Mouse (Mus musculus) MN1 (cell line): ENCODE data around the gene Aipl1.

Source experiments
- DNase-seq: peaks from one replicate; pipeline ENCODE4 v3.0.0-alpha.2; 2016; ENCODE audit warnings: low spot score

The Aipl1 gene

DNA sequence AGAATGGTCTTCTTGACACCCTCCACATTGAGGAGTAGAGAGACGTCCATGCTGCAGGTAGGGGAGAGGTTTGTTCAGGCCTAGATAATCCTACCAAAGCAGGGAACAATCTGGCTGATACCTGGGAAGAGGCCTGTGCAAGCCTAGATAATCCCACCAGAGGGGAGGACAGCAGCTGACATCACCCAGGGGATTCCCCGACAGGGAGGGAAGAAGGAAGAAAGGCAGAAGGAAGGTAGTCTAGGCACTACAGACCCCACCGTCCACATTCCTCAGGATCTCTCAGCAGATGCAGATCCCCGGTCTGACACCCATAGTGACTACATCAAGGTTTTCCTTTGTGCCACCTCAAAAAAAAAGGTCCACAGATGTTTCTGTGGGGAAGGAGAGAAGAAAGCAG lies at the start of gene Aipl1:
Gene Aipl1 (minus strand): TSS at position 101 of the 400 bp plus-strand sequence.
- no peak for DNase-seq

DNA sequence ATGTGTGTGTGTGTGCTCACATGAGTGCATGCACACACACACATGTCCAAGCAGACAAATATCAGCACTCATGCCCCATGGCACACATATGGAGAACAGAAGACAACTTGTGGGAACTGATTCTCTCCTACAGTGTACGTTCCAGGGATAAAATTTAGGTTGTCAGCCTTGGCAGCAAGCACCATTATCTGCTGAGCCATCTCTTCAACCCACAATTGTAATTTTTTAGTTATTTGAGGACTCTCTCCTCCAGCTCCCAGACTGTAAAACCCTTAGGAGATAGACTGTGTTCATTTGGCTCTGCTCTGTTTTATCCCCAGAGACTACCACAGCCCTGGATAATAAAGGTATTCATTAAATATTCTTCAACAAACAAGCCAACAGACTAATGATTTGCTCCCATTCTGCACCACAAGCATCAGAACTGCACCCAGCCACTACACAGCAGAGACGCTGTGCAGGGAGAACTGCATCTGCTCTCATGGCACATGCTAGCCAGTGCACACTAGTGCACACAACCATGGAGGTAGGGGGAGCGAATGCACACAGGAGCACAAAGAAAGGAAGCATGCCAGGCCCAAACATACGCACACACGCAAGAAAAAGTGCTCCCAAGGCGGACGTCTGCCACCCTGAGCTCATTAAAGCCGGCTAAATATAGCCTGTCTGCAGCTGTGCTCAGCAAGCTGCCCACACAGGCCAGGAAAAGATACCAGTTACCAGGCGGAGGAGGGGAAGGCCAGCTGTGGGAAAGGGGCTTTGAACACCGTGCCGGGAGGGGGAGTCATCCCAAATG lies 49.1 kb upstream of the Aipl1 start:
- DNase-seq: peak; percentile 23

DNA sequence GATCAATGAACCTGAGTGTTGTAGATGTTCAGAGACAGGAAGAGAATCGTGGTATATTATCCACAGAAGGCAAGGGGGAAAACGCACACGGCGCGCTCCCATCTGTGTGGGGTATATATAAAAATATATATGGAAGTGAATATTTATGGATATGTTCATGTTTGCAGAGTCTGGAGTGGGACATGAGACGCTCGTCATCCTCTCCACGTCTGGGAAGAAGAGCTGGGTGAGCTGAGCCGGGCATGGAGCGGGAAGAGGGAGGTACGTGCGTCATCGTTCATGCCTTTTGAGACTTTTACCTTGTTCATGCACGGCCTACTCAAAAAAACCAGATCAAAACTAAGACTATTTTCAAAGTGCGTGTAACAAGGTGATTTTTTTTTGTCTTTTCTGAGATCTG lies 47.0 kb upstream of the Aipl1 start:
- DNase-seq: no peak

DNA sequence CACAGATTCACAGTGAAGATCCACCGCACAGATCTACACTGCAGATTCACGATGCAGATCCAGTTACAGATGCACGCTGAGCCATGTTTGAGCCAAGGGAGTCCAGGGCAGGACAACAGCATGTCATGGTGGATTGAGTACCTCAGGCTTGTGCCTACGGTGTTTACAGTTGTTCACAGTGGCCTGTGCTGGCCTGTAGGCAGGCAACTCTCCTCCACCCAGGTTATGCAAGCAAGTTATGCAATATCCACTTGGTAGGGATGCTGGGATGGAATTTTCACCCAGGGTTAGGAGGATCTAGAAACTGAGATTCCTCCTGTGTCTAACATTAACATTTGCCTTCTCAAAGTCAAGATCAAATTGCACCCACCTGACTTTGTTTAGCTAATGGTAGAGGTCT lies 45.3 kb upstream of the Aipl1 start:
- DNase-seq: no peak

DNA sequence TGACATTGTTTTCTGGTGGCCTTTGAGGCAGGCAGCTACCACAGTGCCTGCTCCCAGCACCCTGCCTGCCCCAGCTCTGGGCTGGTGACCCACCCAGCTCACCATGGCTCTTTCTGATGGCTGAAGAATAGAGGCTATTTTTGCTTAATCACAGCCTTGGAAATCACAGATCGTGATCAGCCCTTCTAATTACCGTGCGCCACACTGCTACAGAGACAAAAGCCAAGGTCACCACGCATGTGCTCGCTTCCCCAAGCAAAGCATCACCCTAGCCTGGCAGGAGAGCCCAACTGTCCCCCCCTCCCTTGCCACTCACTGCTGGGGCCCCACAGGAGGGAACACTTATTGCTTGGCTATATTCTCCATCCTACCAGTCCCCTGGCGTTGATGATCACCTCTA lies 43.2 kb upstream of the Aipl1 start:
- no peak for DNase-seq

DNA sequence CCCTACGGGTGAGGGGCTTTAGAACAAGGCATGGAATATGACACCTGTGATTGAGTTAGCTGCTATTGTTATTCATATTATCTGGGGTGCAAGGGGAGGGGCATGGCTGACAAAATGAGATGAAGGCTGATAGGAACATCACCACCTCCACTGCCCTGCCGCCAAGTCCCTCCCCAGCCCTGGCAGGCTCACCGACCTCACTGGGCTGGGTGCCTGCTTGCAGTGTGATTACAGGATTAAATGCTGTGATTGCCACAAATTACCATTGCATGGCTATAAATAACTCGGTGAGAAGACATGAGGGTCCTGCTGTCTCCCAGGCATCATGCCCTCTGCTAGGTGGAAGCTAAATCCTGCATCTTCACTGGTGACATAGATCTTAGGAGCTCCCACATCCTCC lies 41.3 kb upstream of the Aipl1 start:
- peak; percentile 10 for DNase-seq

DNA sequence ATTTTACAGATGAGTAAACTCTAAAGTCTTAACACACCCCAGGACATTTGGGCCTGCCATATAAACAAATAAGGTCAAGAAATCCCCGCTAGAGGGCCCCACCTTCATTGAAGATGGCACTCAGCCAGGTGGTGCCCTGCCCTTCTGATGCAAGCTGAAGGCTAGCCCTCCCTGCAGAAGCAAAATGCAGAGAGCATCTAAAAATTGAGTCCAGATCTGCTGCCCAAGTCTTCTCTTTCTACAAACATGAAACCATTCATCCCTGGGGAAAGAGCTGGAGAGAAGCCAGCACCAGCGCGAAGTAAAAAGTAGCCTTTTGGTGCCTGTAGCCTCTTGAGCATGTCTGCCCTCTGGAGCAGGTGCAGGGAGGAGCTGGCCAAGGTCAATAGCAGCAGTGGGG lies 40.7 kb upstream of the Aipl1 start:
- peak; percentile 54 for DNase-seq

DNA sequence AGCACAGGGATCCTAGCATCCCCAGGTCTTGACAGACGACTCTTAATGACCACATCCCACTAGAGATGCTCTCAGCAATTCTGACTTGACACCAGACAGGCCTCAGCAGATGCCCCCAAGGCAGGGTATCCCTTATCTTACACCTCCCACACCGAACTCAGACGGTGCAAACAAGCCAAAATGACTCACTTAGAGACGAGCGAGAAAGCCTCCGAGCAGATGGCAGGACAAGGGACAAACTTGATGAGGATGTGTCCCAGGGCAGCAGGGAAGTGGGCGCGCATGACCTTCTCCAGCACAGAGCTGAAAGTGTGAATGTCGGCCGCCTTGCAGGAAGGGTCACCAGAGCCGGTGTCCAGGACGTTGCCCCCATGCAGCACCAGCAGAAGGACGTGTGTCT lies 36.9 kb upstream of the Aipl1 start:
- DNase-seq: no peak

DNA sequence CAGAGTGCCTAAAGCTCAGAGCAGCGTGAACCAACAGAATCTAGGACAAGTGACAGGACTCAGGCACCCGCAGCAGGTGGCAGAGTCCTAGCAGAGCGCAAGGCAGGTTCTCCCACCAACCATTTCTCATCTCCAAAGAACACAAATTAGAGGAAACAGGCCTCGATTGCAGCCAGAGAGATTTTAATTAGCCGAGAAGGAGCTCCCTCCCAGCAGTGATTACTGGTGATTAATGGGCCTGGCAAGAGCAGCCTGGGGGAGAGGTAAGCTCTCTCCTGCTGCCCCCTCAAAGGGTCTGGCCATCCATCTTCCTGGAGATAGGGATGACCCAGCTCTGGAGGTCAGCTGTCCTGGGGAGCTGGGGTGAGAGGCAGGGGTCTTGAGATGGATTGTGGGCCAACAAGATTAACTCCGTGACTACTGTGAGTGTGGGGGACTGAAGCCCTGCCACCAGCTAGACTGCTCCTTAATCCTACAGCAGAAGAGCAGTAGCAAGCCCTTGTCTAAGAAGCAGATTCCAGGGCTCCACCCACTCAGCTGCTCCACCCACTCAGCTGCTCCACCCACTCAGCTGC lies 35.1 kb upstream of the Aipl1 start:
- DNase-seq: no peak

DNA sequence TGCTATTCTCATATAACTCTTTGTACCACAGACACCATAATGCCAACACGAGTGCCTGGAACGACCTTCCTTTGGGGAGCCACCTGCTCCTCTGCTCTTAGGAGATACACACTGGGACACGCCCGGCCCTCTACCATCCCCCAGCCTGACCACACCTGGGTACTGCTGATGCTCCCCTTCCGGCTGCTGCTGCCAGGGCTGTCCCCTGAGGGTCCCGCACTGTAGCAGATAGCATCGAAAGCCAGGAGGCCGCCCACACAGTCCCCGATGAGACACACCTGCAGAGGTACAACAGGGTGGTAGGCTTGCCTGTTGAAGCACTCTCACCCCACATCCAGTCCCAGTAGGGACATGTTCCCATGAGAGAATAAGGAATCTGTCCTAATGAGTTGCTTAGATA lies 33.4 kb upstream of the Aipl1 start:
- no peak for DNase-seq

DNA sequence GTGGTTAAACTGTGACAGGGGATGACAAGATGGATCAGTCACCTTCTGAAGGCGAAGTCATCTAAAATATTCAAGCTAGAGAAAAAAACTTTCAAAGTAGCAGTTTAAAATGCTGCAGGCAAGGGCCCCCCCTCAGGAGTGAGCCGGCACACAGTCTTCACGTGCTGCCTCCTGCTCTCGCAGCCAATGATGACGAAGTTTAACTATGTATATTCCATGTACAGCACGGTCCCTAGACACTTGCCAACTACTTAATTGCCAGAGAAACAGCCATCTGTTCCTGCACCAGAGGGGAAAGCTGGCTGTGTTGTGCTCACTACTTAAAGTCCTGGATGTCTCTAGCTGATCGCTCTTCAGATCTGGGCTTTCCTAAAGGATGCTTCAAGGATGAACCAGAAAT lies 30.7 kb upstream of the Aipl1 start:
- DNase-seq: peak; percentile 34

DNA sequence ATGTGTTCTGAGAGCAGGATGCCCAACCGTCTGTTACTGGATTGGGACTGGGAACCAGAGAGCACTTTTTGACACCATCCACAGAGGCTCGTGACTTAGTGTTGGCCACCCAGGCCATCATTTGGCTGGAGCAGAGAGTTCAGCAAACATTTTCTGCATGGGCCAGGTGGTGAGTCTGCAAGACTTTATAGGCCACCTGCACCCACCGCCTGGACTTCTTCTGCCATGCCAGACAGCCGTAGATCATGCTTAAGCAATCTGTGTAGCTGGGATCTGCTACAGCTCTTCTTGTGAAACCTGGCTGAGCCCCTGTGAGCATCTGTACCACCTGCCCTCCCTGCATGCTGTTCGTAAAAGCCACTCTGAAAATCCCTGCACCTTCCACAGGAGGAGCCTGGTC lies 30.0 kb upstream of the Aipl1 start:
- no peak for DNase-seq

DNA sequence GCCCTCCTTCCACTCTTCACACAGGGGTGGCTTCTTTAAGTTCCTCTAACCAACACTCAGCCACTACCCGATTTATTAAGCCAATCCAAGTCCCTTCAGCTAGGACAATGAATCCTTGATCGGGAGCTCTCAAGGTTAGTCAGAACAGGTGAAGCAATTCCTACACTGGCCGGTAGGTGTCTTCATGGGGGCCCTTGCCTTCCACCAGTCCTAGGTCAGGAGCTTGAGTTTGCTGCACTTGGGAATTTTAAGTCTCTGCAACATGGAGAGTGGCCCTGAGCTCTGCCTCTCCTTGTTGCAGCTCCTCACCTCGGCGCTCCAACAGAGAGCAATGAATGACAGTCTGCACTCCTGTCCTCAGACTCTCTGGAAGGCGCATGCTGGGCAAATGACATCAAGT lies 29.0 kb upstream of the Aipl1 start:
- DNase-seq: no peak

DNA sequence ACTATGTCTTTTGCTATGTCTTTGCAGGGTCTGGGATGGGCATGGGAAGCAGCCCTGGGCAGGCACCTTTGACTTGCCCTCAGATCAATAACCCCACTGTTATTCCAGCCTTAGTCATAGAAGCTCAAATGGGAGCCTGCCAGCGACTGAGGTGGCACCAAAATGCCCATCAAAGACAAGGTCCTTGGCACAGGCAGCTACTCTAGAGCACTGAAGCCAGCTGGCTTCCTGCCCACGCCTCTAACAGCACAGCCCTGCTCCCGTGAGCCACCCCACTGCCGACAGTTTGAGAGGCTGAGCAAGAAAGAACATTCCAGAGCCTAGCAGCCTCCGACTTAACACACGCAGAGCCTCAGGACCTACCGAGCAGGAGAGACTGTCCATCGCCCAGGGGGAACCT lies 27.8 kb upstream of the Aipl1 start:
- DNase-seq: no peak

DNA sequence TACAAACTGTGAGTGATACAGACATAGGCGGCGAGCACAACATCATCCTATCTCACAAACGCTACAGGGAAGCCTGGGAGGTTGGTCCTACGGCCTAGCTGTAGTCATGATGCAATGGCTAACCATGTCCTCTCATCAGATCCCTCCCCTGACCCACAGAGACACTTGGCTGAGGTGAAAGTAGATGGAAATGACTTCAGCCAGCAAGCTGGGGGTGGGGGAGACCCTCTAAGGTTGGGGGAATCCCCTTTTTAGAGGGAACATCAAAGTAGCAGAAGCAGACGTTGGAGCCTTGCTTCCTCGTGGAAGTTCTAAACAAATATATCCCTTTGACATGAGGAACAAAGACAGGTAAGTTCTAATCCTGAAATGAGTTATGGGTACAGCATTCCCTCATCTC lies 27.1 kb upstream of the Aipl1 start:
- DNase-seq: no peak

DNA sequence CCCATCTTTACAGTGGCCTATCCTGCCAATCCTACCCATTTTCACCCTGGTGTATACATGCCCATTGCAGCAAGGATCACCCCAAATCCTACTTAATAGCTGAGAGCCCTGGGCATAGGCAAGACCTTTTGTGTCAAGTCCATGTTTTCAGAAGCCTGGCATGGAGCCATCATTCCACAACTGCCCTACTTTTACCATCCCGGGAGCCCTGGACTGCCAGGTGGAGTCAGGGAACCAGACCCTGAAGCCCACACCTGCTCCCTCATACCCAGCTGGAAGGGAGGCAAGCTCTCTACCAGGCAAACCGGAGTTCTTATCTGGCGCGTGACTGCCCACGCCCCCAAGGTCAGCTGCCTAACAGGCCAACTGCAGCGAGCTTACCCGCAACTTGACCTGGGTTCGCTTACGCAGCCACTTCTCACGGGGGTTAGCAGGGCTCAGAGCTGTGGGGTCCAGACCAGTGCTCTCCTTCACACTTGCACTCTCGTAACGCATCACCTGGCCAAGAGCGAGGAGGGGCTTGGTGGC lies 23.8 kb upstream of the Aipl1 start:
- no peak for DNase-seq

DNA sequence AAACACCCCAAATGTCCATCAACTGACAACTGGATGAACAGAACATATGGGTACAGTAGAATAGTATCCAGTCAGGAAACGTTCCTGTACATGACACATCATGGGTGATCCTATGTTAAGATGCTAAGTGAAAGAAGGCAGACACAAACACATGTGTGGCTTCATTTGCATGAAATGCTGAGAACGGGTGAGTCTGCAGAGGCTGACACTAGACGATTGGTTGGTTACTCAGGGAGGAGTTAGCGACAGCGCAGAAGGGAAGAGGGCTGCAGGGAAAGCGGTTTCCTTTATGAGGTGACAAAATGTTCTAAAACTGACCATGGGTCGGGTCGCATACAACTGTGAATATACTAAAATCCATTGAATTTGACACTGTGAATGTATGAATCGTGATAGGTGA lies 23.1 kb upstream of the Aipl1 start:
- no peak for DNase-seq

DNA sequence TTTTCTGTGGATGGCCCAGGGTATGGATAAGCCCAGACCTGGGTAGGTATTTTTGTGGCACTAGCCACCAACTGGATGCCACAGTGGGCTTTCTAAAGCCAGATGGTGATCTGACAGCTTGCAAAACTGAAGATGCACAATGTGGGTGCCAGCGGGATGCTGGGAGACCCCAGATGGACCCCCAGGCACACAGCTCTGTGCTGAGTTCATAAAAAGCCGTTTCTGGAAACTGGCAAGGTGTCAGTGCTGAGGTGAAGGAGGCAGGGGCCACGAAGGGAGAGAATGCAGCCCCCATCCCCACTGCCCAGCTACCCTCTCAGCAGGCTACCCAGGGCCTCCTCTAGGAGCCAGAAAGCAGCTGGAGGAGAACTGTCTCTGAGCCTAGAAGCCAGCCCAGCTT lies 19.9 kb upstream of the Aipl1 start:
- no peak for DNase-seq

DNA sequence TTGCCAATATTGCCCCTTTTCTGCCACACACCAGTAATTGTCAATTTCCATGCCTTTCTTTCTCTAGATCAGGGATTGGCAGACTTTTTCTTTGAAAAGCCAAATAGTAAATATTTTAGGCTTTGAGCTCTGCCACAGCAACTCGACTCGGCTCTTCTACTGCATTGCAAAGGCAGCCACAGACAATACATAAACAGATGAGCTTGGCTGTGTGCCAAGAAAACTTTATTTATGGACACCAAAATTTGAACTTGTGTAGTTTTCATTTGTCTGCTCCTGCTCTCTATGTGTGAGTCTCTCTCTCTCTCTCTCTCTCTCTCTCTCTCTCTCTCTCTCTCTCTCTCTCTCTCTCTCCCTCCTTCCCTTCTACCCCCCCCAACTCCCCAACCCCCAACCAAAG lies 17.9 kb upstream of the Aipl1 start:
- no peak for DNase-seq

DNA sequence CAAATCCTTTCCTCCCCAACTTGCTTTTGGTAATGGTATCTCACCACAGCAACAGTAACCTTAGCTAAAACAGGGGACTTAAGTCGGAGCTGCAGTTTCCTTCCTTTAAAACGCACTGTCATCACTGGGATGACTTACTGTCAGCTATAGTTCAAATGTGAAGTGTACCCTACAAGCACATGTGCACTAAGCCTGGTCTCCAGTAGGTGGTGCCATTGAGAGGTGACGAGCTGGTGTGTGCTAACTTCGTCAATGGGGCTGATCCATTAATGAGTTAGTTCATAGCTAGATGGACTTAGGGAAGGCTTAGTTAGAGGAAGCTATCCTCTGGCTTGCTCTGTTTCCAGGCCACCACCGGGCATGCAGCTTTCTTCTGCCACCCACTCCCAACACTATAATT lies 15.3 kb upstream of the Aipl1 start:
- peak; percentile 68 for DNase-seq

DNA sequence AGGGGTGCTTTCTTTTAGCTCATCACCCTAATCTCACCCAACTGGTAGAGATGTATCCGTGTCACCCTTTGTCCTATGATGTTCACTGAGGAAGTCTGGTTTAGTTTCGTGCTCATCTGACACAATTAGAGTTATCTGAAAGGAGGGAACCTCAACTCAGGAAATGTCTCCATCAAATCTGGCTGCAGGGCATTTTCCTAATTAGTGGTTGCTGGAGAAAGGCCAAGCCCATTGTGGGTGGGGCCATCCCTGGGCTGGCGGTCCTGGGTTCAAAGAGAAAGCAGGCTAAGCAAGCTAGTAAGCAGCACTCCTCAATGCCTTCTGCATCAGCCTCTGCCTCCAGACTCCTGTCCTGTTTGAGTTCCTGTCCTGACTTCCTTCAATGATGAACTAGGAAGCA lies 14.9 kb upstream of the Aipl1 start:
- DNase-seq: no peak

DNA sequence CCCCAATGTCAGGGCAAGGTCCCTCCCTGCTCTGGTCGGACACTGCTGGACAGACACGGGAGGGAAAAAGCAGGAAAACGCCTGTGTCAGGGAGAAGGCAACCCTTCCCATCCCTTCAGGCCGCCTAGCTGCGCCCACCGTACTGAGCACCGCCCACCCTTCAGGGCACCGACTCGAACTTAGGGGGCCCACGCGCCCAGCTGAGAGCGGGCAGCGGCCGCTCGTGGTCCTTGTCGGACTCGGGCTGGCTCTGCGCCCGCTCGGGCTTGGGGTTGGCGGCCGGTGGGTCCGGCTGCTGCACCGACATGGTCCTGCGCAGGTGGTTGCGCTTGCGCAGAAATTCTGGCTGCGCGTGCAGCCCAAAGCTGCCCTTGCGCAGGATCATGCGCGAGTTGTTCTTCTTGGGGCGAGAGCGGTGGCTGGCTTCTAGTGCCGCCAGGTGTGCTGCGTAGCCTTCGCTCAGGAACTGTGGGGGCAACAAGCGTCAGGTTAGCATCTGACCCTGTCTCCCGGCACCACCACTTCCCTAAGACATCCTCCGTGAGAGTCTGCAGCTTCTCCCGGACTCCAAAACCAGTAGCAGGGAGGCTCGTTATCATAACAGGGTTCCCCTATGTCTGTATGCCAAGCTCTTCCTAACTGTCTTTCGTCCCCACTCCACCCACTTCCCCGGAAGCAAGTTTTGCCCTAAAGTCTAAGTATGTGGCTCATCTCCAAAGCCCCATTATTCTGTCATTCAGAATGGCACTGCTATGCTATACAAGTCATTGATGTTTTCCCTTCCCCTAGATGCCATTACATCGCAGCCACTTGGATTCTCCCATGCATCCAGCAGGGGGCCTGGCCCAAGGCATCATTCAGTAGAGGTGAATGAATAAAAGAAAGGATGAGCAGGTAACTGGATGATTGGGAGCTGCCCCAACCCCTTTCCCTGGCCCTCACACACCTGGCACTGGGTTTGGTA lies 13.9 kb upstream of the Aipl1 start:
- DNase-seq: no peak
